24 mouse cellular contexts compared by ENCODE assay signal in the genomic region with DNA sequence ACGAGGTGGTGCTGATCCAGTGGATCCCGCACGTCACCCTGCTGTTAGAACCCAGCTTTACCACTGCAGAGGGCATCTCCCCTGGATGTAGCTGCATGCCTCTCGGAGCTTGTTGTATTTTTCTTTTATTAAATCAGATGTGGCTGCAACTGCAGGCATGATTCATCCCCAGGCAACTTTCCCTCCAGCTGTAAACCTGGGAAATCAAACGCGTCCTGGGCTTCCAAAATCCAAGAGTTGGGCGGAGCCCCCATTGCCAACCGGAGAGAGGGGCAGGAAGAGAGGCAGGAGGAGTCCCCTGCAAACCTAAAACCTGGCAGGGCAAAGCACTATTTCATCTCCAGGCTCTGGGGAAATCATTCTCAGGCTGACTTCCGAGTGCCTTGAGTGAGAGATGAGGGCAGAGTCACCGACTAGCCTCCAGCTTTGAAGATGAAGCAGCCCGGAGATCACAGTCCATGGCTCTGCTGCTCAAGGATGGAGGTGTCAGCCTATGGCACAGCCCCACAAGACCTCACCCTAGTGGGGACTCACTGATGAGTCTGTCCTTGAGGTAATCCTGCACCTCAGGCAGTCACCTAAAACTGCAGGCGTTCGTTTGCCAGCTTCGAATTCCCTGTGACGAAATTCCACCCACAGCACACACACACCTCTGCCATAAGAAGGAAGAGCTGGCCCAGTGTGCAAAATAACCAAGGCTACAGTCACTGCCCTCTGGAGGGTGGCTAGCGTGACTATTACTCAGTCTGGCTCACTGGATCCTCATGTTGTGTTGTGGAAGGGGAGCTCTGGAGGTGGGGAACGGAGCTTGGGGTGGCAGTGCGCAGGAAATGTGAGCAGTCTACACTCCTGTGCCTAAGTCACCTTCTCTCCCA. TPM values are rescaled to one million over a fixed set of nuclear protein-coding genes. Genes with fewer than 3 reads are reported as not detected.
DNase-seq lines count a peak whose midpoint lies in the region; ATAC-seq lines count a peak whose summit lies in the region.
"Had no signal": no experiment of that assay in that cellular context is flagged by ENCODE, and none has a peak within 500 bp of the region (broad histone marks: within the 10 kb centered on the region; RNA-seq: fewer than 3 reads in every experiment).

No protein-coding gene starts in this region.

- no peak overlapping the region for H3K27ac ChIP-seq in kidney, embryonic 15.5 days
- no peak overlapping the region for H3K27ac ChIP-seq in forebrain, embryonic 15.5 days (replicated peaks)
- H3K27ac ChIP-seq: forebrain, embryonic 10.5 days; intestine, embryonic 15.5 days; liver, embryonic 13.5 days; macrophage; midbrain, embryonic 13.5 days had no signal

- no peak overlapping the region for H3K9ac ChIP-seq in kidney, embryonic 15.5 days
- no peak overlapping the region for H3K9ac ChIP-seq in forebrain, embryonic 15.5 days (replicated peaks)
- H3K9ac ChIP-seq: intestine, embryonic 15.5 days; liver, embryonic 13.5 days; midbrain, embryonic 13.5 days had no signal

- no peak for ATAC-seq in kidney, embryonic 15.5 days (replicated peaks; ENCODE audit: low FRiP score)
- no peak for ATAC-seq in forebrain, embryonic 15.5 days (replicated peaks)
- ATAC-seq: forebrain, embryonic 16.5 days; hindbrain, embryonic 16.5 days; intestine, embryonic 15.5 days; lung, postnatal 0 days; midbrain, embryonic 13.5 days had no signal

- no peak overlapping the region for H3K4me3 ChIP-seq in kidney, embryonic 15.5 days (replicated peaks)
- H3K4me3 ChIP-seq in forebrain, embryonic 15.5 days: no peak overlapping the region
- H3K4me3 ChIP-seq: forebrain, embryonic 10.5 days; intestine, embryonic 15.5 days; liver, embryonic 13.5 days; midbrain, embryonic 13.5 days had no signal

- H3K9me3 ChIP-seq in kidney, embryonic 15.5 days (replicated peaks): no peaks in the 10 kb centered on the region
- no peaks in the 10 kb centered on the region for H3K9me3 ChIP-seq in forebrain, embryonic 15.5 days
- H3K9me3 ChIP-seq: forebrain, embryonic 10.5 days; intestine, embryonic 15.5 days; liver, embryonic 13.5 days; midbrain, embryonic 13.5 days had no signal

- H3K36me3 ChIP-seq in kidney, embryonic 15.5 days: no peaks in the 10 kb centered on the region
- no peaks in the 10 kb centered on the region for H3K36me3 ChIP-seq in forebrain, embryonic 15.5 days
- H3K36me3 ChIP-seq: forebrain, embryonic 10.5 days; intestine, embryonic 15.5 days; liver, embryonic 13.5 days; midbrain, embryonic 13.5 days had no signal

- no peaks in the 10 kb centered on the region for H3K27me3 ChIP-seq in kidney, embryonic 15.5 days
- no peaks in the 10 kb centered on the region for H3K27me3 ChIP-seq in forebrain, embryonic 15.5 days
- H3K27me3 ChIP-seq: intestine, embryonic 15.5 days; liver, embryonic 13.5 days; midbrain, embryonic 13.5 days had no signal

- no peaks in the 10 kb centered on the region for H3K4me1 ChIP-seq in kidney, embryonic 15.5 days
- H3K4me1 ChIP-seq in forebrain, embryonic 15.5 days: no peaks in the 10 kb centered on the region; the same call in 1 of the 2 replicates
- H3K4me1 ChIP-seq: intestine, embryonic 15.5 days; liver, embryonic 13.5 days; midbrain, embryonic 13.5 days had no signal

- WGBS in kidney, embryonic 15.5 days: 52% methylated on average over 18 of the region's 18 CpGs
- WGBS in forebrain, embryonic 15.5 days: 76% methylated on average over 18 of the region's 18 CpGs

- H3K4me2 ChIP-seq in kidney, embryonic 15.5 days: no peak overlapping the region
- no peak overlapping the region for H3K4me2 ChIP-seq in forebrain, embryonic 15.5 days (replicated peaks)
- H3K4me2 ChIP-seq: intestine, embryonic 15.5 days; liver, embryonic 13.5 days; midbrain, embryonic 13.5 days had no signal

- intact Hi-C loops in heart, postnatal 10 days (cut with DNase I): no loop called here

- DNase-seq in heart, adult 11 months: peak; percentile 89
- DNase-seq in heart, postnatal 10 days: no peak
- DNase-seq in NIH3T3 (ENCODE audit: low read depth): peak; percentile 81
- peak; percentile 33 for DNase-seq in gonadal fat pad, adult 2 months (ENCODE audit: low read depth)
- no peak for DNase-seq in adrenal gland, postnatal 25 days
- DNase-seq: adrenal gland, postnatal 36 days; cerebellum, adult 2 months; cerebellum, postnatal 14 days; gastrocnemius, postnatal 36 days; kidney, adult 2 months; kidney, postnatal 14 days; layer of hippocampus, adult 9-11 months; liver, embryonic 13.5 days; lung, adult 18-20 months; thymus, postnatal 14 days had no signal

RNA-seq across cellular contexts. Expression of a gene that starts 21.5 kb away (rescaled TPM):
- 100 to 1,000 TPM; 157 to 164 TPM for total RNA-seq in heart, postnatal 10 days (2021)
- polyA plus RNA-seq in gonadal fat pad, adult 2 months (2012; rRNA removed): 35.0 and 39.3 TPM in 2 replicates
- 60.7 and 62.0 TPM in 2 replicates for total RNA-seq in adrenal gland, postnatal 25 days (2021)
- 51.0 and 62.1 TPM in 2 replicates for polyA plus RNA-seq in kidney, embryonic 15.5 days (2015; fragmentation: Nextera tagmentation; extraction: Ambion mirVana)
- polyA plus RNA-seq in forebrain, embryonic 15.5 days (2015; fragmentation: Nextera tagmentation; extraction: Ambion mirVana): 5.4 and 5.9 TPM in 2 replicates

Comparison
In these comparisons a context has a peak if more than half of its experiments do, and no peak if none do; other contexts are left out.
1. DNase-seq: peak in heart, adult 11 months (single experiment), NIH3T3 (single experiment) and gonadal fat pad, adult 2 months (single experiment); none in heart, postnatal 10 days (0 of 2) and adrenal gland, postnatal 25 days (single experiment).